Mouse (Mus musculus): ENCODE measurements around the gene Batf3. TPM values are rescaled to one million over a fixed set of nuclear protein-coding genes. Genes with fewer than 3 reads are reported as not detected.

Gene Batf3
- 0.38 TPM for polyA plus RNA-seq (2017; shearing (Covaris generic))

GRCm38 (mm10) chr1:191097802-191098747 is at the start of gene Batf3:
TSS of gene Batf3 (plus strand) at chr1:191097847.

GRCm38 (mm10) chr1:191062781-191063485 is 34.7 kb upstream of the Batf3 start, which contains the start of the genes Tatdn3 and Nsl1:
TSS of gene Tatdn3 (minus strand) at chr1:191062932.
TSS of gene Nsl1 (plus strand) at chr1:191063012.

Other genes starting within 250 kb of the Batf3 start
- 18.8 TPM for gene Rps6kc1, start 186.1 kb upstream of the Batf3 start, polyA plus RNA-seq (2017; shearing (Covaris generic))
- gene Angel2, start 172.7 kb upstream of the Batf3 start, polyA plus RNA-seq (2017; shearing (Covaris generic)), result 92.5 TPM
- gene Vash2, start 118.6 kb upstream of the Batf3 start, polyA plus RNA-seq (2017; shearing (Covaris generic)), result 0.37 TPM
- gene Flvcr1, start 71.7 kb upstream of the Batf3 start, polyA plus RNA-seq (2017; shearing (Covaris generic)), result 8.5 TPM
- gene Spata45, start 61.2 kb upstream of the Batf3 start, polyA plus RNA-seq (2017; shearing (Covaris generic)), result not detected
- gene Tatdn3, start 34.9 kb upstream of the Batf3 start, polyA plus RNA-seq (2017; shearing (Covaris generic)), result 14.1 TPM
- 2.0 TPM for gene Nsl1, start 34.8 kb upstream of the Batf3 start, polyA plus RNA-seq (2017; shearing (Covaris generic))
- not detected for gene Fam71a, start 67.0 kb downstream of the Batf3 start, polyA plus RNA-seq (2017; shearing (Covaris generic))
- 0.24 TPM for gene Atf3, start 120.2 kb downstream of the Batf3 start, polyA plus RNA-seq (2017; shearing (Covaris generic))
- 4.7 TPM for gene Nenf, start 220.3 kb downstream of the Batf3 start, polyA plus RNA-seq (2017; shearing (Covaris generic))
- 33.7 TPM for gene Tmem206, start 228.1 kb downstream of the Batf3 start, polyA plus RNA-seq (2017; shearing (Covaris generic))